Mouse (Mus musculus) lung, postnatal 25 days (tissue): Measurements from ENCODE around the gene Golga4.

Source experiments
- DNase-seq: peaks from one replicate; pipeline ENCODE4 v3.0.0; 2022; ENCODE audit warnings: low spot score

The Golga4 gene

DNA sequence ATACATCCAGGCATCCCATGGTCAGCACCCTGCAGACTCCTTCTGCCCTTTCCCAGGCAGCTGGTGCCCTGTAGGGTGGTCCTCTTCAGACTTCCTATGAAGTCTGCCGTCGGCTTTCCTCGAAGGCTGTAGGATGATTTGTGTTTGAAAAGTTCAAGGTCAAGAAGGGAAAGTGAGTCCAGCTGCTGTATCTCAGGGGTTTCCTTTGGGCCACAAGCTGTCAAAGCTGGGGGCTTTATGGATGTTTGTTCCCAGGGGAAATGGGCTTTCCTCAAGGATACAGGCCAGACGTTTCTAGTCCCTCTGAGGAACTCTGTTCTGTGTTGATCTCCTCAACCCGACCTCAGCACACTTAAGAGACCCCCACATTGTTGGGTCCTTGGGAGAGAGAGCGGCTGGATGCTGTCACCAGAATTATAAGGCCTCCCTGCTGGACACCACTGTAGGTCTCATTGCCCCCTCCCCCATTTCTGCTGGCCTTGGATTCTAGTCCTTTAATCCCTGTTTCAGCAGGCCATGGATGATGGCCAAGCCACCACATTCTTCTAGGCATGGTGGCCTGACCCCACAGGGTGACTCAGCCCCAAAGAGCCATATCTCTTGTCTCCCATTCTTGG lies 123.8 kb downstream of the Golga4 start:
- no peak for DNase-seq
